Mouse (Mus musculus): ENCODE results near the gene Alkal2. TPM values are rescaled to one million over a fixed set of nuclear protein-coding genes. Genes with fewer than 3 reads are reported as not detected.
A peak's percentile ranks its signal among the peaks of the same experiment; 100 is the strongest.

The Alkal2 gene
- polyA plus RNA-seq, 1 experiment, result 0.12 TPM

DNA sequence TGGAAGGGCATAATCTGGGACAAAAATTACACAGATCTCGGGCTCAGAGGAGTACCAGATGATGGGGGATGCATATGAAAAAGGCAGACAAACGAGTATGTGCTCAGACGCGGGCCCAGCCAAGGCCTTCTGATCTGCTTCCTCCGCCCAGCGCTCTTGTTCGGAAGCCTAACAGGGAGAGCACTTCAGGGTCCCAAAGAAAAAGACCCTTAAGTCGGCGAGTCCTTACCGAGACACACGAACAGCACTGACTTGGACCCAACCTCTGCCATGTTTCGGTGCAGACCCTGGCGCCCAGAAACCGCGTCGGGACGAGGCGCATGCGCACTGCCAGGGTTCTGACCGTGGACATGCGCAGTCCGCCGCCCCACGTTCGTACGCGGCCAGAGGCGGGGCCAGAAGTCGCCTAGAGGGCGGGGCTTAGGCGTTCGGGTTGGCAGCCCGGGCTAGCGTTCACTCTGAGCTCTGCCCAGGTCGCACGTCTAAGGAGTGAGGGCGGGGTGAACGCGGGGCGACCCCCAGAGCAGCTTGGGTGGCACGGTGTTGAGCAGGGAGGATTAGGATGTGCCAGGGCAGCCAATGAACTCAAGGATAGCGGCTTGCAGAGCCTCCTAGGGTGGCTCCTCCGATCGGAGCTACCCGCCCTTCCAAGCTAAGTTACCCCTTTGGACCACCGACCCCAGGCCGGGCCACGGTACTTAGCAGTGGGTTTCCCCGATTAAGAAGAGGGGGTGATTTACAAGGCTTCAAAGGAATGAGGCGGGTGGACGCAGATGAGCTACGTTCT is 27.3 kb downstream of the Alkal2 start, which contains the start of the genes Acp1 and Sh3yl1:
TSS of gene Acp1 (minus strand) at position 329 of the 787 bp plus-strand sequence.
TSS of gene Sh3yl1 (plus strand) at position 408 of the 787 bp plus-strand sequence.
- Histone ChIP-seq H3K4me1 (replicated peaks; ENCODE audit: control insufficient read depth, insufficient read depth, low read length) (peaks cover 13% of the 10 kb centered on the region), H3K27ac (ENCODE audit: control insufficient read depth, insufficient read depth, low read length) (no peak within 1 kb of the TSS), H3K36me3 (ENCODE audit: control insufficient read depth, insufficient read depth, low read length) (no peaks in the 10 kb centered on the region), H3K27me3 (ENCODE audit: control insufficient read depth, insufficient read depth, low read length) (peaks cover 6% of the 10 kb centered on the region; the same call in 1 of the 2 replicates), H3K4me3 (ENCODE audit: control insufficient read depth, insufficient read depth, low read length) (peak within 1 kb of the TSS; percentile 87)
- no peak for TF ChIP-seq POLR2A (IDR thresholded peaks at IDR 0.05; ENCODE audit: control insufficient read depth, extremely low read depth, insufficient read depth, low read length, poor library complexity)
- 0 out of 2 replicates have a peak, but pooled peaks have one; percentile 16 for TF ChIP-seq CTCF (IDR thresholded peaks at IDR 0.05; ENCODE audit: borderline replicate concordance, control insufficient read depth, extremely low read depth, insufficient read depth, low read length, poor library complexity)
- under 1% methylated on average over 52 of the region's 52 CpGs for WGBS
- DNase-seq, result peak; percentile 96

DNA sequence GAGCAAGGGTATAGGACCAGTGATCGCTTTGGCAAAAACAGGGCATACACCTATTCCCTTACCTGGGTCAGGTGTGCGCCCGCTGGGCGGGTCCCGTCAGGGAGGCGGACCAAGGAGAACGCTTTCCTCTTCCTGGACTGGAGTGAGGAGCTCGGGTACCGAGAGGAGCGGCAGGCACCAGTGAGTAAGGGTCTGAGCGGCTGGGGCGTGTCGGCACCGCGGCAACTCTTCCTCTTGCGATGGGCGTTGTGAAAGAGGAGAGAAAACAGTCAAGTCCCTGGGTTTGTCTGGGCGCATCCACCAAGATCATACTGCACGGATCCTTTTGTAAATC is 27.9 kb downstream of the Alkal2 start:
- no peak overlapping the region for H3K27ac ChIP-seq (ENCODE audit: control insufficient read depth, insufficient read depth, low read length)

DNA sequence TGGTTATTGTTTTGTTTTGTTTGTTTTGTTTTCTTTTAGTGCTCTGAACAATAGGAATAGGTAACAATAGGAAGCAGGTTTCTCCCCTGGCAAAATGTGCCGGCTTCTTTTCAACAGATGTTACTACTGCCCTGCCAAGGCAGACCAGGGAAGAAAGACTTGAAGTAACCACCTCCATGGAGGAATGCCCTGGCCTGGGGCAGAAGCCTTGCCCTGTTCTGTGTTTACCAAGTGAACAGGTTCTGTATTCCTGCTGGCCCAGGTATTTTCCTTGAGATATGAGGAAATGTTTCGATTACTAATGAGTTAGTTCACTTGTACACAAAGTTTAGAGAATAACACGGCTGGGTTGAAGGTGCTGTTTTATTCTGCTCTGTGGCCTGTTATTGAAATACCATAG is 28.7 kb downstream of the Alkal2 start:
- Histone ChIP-seq H3K27me3 (ENCODE audit: control insufficient read depth, insufficient read depth, low read length) (peaks cover 6% of the 10 kb centered on the region; the same call in 1 of the 2 replicates), H3K4me1 (replicated peaks; ENCODE audit: control insufficient read depth, insufficient read depth, low read length) (peaks cover 13% of the 10 kb centered on the region), H3K27ac (ENCODE audit: control insufficient read depth, insufficient read depth, low read length) (no peak overlapping the region), H3K36me3 (ENCODE audit: control insufficient read depth, insufficient read depth, low read length) (no peaks in the 10 kb centered on the region), H3K4me3 (ENCODE audit: control insufficient read depth, insufficient read depth, low read length) (no peak overlapping the region)
- no peak for DNase-seq
- 88% methylated on average over 3 of the region's 3 CpGs for WGBS
- TF ChIP-seq CTCF (IDR thresholded peaks at IDR 0.05; ENCODE audit: borderline replicate concordance, control insufficient read depth, extremely low read depth, insufficient read depth, low read length, poor library complexity), result no peak
- no peak for TF ChIP-seq POLR2A (IDR thresholded peaks at IDR 0.05; ENCODE audit: control insufficient read depth, extremely low read depth, insufficient read depth, low read length, poor library complexity)

More for the DNA sequence above, 27.9 kb downstream of the Alkal2 start:
- peaks cover 6% of the 10 kb centered on the region; the same call in 1 of the 2 replicates for H3K27me3 ChIP-seq (ENCODE audit: control insufficient read depth, insufficient read depth, low read length)
- H3K36me3 ChIP-seq (ENCODE audit: control insufficient read depth, insufficient read depth, low read length), result no peaks in the 10 kb centered on the region
- TF ChIP-seq POLR2A (IDR thresholded peaks at IDR 0.05; ENCODE audit: control insufficient read depth, extremely low read depth, insufficient read depth, low read length, poor library complexity), result no peak
- no peak for TF ChIP-seq CTCF (IDR thresholded peaks at IDR 0.05; ENCODE audit: borderline replicate concordance, control insufficient read depth, extremely low read depth, insufficient read depth, low read length, poor library complexity)
- peaks cover 13% of the 10 kb centered on the region for H3K4me1 ChIP-seq (replicated peaks; ENCODE audit: control insufficient read depth, insufficient read depth, low read length)
- peak; percentile 45 for DNase-seq
- 1% methylated on average over 19 of the region's 19 CpGs for WGBS
- peak overlapping the region; percentile 87 for H3K4me3 ChIP-seq (ENCODE audit: control insufficient read depth, insufficient read depth, low read length)

DNA sequence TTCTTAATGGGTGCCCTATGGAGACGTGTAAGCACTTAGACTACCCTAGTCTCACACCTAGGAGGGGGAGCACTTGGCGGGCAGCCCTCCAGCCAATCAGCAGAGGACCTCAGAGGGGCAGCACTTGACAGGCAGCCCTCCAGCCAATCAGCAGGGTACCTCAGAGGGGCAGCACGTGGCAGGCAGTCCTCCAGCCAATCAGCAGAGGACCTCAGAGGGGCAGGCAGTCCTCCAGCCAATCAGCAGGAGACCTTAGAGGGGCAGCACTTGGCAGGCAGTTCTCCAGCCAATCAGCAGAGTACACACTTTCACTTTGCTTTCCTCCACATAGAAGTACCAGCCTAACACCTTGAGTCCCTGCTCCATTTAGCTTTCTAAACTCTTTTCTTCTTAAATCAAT is 38.3 kb downstream of the Alkal2 start:
- H3K27me3 ChIP-seq (ENCODE audit: control insufficient read depth, insufficient read depth, low read length), result no peaks in the 10 kb centered on the region
- no peaks in the 10 kb centered on the region; the same call in 1 of the 2 replicates for H3K4me1 ChIP-seq (replicated peaks; ENCODE audit: control insufficient read depth, insufficient read depth, low read length)
- 81% methylated on average over 3 of the region's 3 CpGs for WGBS
- no peak overlapping the region for H3K4me3 ChIP-seq (ENCODE audit: control insufficient read depth, insufficient read depth, low read length)
- TF ChIP-seq POLR2A (IDR thresholded peaks at IDR 0.05; ENCODE audit: control insufficient read depth, extremely low read depth, insufficient read depth, low read length, poor library complexity) (no peak), CTCF (IDR thresholded peaks at IDR 0.05; ENCODE audit: borderline replicate concordance, control insufficient read depth, extremely low read depth, insufficient read depth, low read length, poor library complexity) (no peak)
- H3K36me3 ChIP-seq (ENCODE audit: control insufficient read depth, insufficient read depth, low read length), result no peaks in the 10 kb centered on the region
- no peak overlapping the region for H3K27ac ChIP-seq (ENCODE audit: control insufficient read depth, insufficient read depth, low read length)
- no peak for DNase-seq

DNA sequence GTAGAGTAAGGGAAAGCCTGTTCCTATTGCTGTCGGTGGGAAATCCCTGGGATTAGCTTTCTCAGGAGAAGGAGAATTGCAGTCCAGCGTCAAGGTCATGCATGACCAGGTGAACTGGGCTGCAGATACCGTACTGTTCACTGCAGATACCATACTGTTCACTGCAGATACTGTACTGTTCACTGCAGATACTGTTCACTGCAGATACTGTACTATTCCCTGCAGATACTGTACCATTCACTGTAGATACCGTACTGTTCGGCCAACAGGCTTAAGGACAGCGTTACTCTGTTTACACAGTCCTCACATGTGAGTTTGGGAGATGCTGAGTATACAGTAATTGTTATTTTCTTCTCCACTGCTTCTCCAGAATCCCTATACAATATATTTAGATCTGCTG is 44.1 kb downstream of the Alkal2 start:
- Histone ChIP-seq H3K27ac (ENCODE audit: control insufficient read depth, insufficient read depth, low read length) (no peak overlapping the region), H3K27me3 (ENCODE audit: control insufficient read depth, insufficient read depth, low read length) (no peaks in the 10 kb centered on the region), H3K4me1 (replicated peaks; ENCODE audit: control insufficient read depth, insufficient read depth, low read length) (no peaks in the 10 kb centered on the region), H3K4me3 (ENCODE audit: control insufficient read depth, insufficient read depth, low read length) (no peak overlapping the region), H3K36me3 (ENCODE audit: control insufficient read depth, insufficient read depth, low read length) (no peaks in the 10 kb centered on the region)
- WGBS, result 96% methylated on average over 6 of the region's 6 CpGs
- no peak for DNase-seq
- TF ChIP-seq CTCF (IDR thresholded peaks at IDR 0.05; ENCODE audit: borderline replicate concordance, control insufficient read depth, extremely low read depth, insufficient read depth, low read length, poor library complexity) (no peak), POLR2A (IDR thresholded peaks at IDR 0.05; ENCODE audit: control insufficient read depth, extremely low read depth, insufficient read depth, low read length, poor library complexity) (no peak)

GRCm38 (mm10) chr12:30933299-30933698 is 49.2 kb downstream of the Alkal2 start:
- Histone ChIP-seq H3K36me3 (ENCODE audit: control insufficient read depth, insufficient read depth, low read length) (no peaks in the 10 kb centered on the region), H3K4me3 (ENCODE audit: control insufficient read depth, insufficient read depth, low read length) (no peak overlapping the region), H3K4me1 (replicated peaks; ENCODE audit: control insufficient read depth, insufficient read depth, low read length) (no peaks in the 10 kb centered on the region), H3K27ac (ENCODE audit: control insufficient read depth, insufficient read depth, low read length) (no peak overlapping the region), H3K27me3 (ENCODE audit: control insufficient read depth, insufficient read depth, low read length) (no peaks in the 10 kb centered on the region)
- TF ChIP-seq POLR2A (IDR thresholded peaks at IDR 0.05; ENCODE audit: control insufficient read depth, extremely low read depth, insufficient read depth, low read length, poor library complexity) (no peak), CTCF (IDR thresholded peaks at IDR 0.05; ENCODE audit: borderline replicate concordance, control insufficient read depth, extremely low read depth, insufficient read depth, low read length, poor library complexity) (no peak)
- 97% methylated on average over 2 of the region's 2 CpGs for WGBS
- no peak for DNase-seq

Measured in thymus, adult 2 months (tissue).